Mouse (Mus musculus) liver, adult 2 months (tissue): ENCODE data around the gene Lim2.

Experiments used
- CTCF ChIP-seq: fragments of 200-500 bp; IDR thresholded peaks from 2 replicates; pipeline ENCODE4 v1.5.1; 2011; ENCODE audit warnings: low read depth, low read length, control low read depth
- POLR2A ChIP-seq: fragments of 200-500 bp; IDR thresholded peaks from 2 replicates; pipeline ENCODE4 v1.6.1; 2011; ENCODE audit warnings: low read length, control low read depth; ENCODE audit not compliant: insufficient read depth; ENCODE audit errors: extremely low read depth

DNA sequence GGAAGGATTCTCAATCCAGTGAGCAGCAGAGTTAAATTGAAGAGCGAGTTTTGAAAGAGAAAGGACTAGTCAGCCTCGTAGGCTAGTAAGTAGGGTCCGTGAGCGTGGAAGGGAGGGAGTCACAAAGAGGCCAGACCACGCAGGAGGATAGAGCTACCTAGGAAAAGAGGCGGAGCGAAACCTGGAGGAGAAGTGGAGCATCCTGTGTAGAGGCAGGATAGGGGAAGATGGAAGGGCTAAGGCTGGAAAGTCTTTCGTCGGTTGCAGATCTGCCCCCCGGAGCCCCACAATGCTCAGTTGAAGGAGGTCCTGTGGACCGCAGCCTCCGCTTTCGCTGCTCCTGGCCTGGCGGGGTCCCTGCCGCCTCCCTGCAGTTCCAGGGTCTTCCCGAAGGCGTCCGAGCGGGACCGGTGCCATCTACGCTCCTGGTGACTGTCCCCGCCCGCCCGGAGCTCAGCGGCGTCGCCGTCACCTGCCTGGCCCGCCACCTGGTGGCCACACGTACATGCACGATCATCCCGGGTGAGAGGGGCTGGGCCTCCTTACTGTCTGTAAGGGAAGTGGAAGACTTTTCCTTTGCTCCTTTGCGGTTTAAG is 38.7 kb downstream of the Lim2 start:
- TF ChIP-seq POLR2A (no peak), CTCF (peak; percentile 84)
